Mouse (Mus musculus): ENCODE results near the gene Srrt.

DNA sequence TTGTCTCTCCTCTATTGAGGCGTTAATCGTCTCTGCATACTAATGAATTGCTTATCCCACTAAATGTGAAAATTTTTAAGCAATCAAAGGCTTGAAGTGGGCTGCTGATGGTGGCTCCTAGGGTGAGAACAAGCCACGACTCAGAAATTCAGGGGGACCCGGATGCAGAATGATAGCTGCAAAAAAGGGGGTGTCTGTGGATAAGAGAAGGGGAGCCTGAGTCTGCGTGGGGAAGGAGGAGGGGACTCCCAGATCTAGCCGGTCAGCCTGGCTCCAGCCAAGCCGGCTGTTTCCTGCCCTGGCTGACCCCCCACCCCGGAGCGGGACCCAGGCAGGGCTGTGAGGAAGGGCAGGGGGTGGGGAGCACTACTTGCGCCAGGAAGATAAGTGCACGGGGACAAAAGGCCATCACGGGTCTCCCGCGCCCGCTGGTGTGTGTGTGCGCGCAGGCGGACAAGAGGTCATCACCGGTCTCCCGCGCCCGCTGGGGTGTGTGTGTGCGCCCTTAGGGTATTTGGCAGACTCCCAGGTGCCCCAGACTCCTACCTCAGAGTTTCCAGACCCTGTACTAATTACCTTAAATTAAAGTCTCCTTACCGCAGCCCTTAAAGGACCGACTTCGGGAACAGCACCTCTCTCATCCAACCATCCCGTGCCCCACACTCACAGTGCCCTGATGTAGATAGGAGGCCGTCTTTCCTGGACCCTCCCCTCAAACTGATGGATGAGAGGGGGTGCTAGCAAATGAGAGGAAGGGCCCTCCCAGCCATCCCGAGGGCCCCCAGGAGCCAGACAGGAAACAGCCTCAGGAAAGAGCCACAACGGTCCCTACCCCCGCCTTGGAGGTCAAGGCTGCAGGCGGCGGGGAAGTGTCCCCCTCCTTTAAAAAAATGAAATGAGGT is 41.3 kb upstream of the Srrt start:
- TF ChIP-seq CTCF (conservative IDR thresholded peaks at IDR 0.05; ENCODE audit: low read length), result no peak
- no peak for TF ChIP-seq NANOG (IDR thresholded peaks at IDR 0.05; ENCODE audit: borderline replicate concordance, low read length)

All from E14TG2a.4 (cell line).